Mouse (Mus musculus) embryonic facial prominence, embryonic 13.5 days (tissue): ENCODE data around the gene Cmip. TPM values are rescaled to one million over a fixed set of nuclear protein-coding genes. Genes with fewer than 3 reads are reported as not detected.

Experiments
- ATAC-seq: fragments of 200-750 bp; cut with Nextera tagmentation; 2 replicates; pipeline ENCODE4 v1.8.0; 2017; ENCODE audit warnings: low read depth; ENCODE audit not compliant: insufficient number of reproducible peaks, insufficient read depth, low FRiP score, low TSS enrichment
- H3K27ac ChIP-seq: fragments of 300-500 bp; sonication (generic); 2 replicates; pipeline ENCODE4 v1.5.1; 2015; ENCODE audit warnings: moderate library complexity, mild to moderate bottlenecking, inconsistent platforms
- H3K27me3 ChIP-seq: fragments of 300-500 bp; sonication (generic); 2 replicates; pipeline ENCODE4 v1.6.1; 2015; ENCODE audit warnings: mild to moderate bottlenecking, inconsistent platforms
- H3K36me3 ChIP-seq: fragments of 300-500 bp; sonication (generic); 2 replicates; pipeline ENCODE4 v1.6.1; 2015; ENCODE audit warnings: mild to moderate bottlenecking, inconsistent platforms
- H3K4me1 ChIP-seq: fragments of 300-500 bp; sonication (generic); 2 replicates; pipeline ENCODE4 v1.6.1; 2015; ENCODE audit warnings: inconsistent platforms
- H3K4me2 ChIP-seq: fragments of 300-500 bp; sonication (generic); 2 replicates; pipeline ENCODE4 v1.6.1; 2015; ENCODE audit warnings: moderate library complexity, mild to moderate bottlenecking, inconsistent platforms
- H3K4me3 ChIP-seq: fragments of 300-500 bp; sonication (generic); 2 replicates; pipeline ENCODE4 v1.5.1; 2015; ENCODE audit warnings: mild to moderate bottlenecking, inconsistent platforms
- H3K9ac ChIP-seq: fragments of 300-500 bp; sonication (generic); 2 replicates; pipeline ENCODE4 v1.6.1; 2015; ENCODE audit warnings: mild to moderate bottlenecking, inconsistent platforms
- H3K9me3 ChIP-seq: fragments of 300-500 bp; sonication (generic); 2 replicates; pipeline ENCODE4 v1.6.1; 2016; ENCODE audit warnings: inconsistent platforms
- WGBS: fragments of 180-500 bp; shearing (Covaris S2); methylation state at CpG from one replicate; pipeline ENCODE4 v1.1.7; 2015; ENCODE audit warnings: mixed read lengths; 5-methylcytosine and 5-hydroxymethylcytosine counted together
- polyA plus RNA-seq: library from polyadenylated mRNA; unstranded; fragments of >200 nt; fragmentation: Nextera tagmentation; extraction: Ambion mirVana; gene quantifications from 2 replicates; pipeline ENCODE4 v1.2.1, GENCODE M21; 2015

Gene Cmip
- polyA plus RNA-seq, 1 experiment from 2014 or later, result 17.7 TPM

GRCm38 (mm10) chr8:117357491-117358467 lies 100.9 kb downstream of the Cmip start:
- H3K27ac ChIP-seq, result no peak overlapping the region
- H3K27me3 ChIP-seq, result no peaks in the 10 kb centered on the region
- H3K4me1 ChIP-seq, result peaks cover 22% of the 10 kb centered on the region
- WGBS, result 91% methylated on average over 16 of the region's 16 CpGs
- no peak overlapping the region for H3K4me2 ChIP-seq
- H3K4me3 ChIP-seq, result no peak overlapping the region
- H3K9me3 ChIP-seq, result no peaks in the 10 kb centered on the region
- ATAC-seq, result no peak
- H3K36me3 ChIP-seq, result peaks cover 9% of the 10 kb centered on the region
- H3K9ac ChIP-seq, result no peak overlapping the region

GRCm38 (mm10) chr8:117360172-117360930 lies 103.5 kb downstream of the Cmip start:
- no peak for ATAC-seq
- no peak overlapping the region for H3K4me2 ChIP-seq
- no peaks in the 10 kb centered on the region for H3K9me3 ChIP-seq
- peaks cover 7% of the 10 kb centered on the region for H3K36me3 ChIP-seq
- H3K4me1 ChIP-seq, result peaks cover 26% of the 10 kb centered on the region
- H3K27ac ChIP-seq, result no peak overlapping the region
- H3K27me3 ChIP-seq, result no peaks in the 10 kb centered on the region
- 93% methylated on average over 3 of the region's 3 CpGs for WGBS
- H3K9ac ChIP-seq, result no peak overlapping the region
- H3K4me3 ChIP-seq, result no peak overlapping the region

GRCm38 (mm10) chr8:117361595-117362437 lies 105.0 kb downstream of the Cmip start:
- Histone ChIP-seq H3K27ac (no peak overlapping the region), H3K4me1 (peaks cover 22% of the 10 kb centered on the region; the same call in 1 of the 2 replicates), H3K9ac (no peak overlapping the region), H3K9me3 (no peaks in the 10 kb centered on the region), H3K4me2 (no peak overlapping the region), H3K27me3 (no peaks in the 10 kb centered on the region), H3K36me3 (peaks cover 5% of the 10 kb centered on the region; the same call in 1 of the 2 replicates), H3K4me3 (no peak overlapping the region)
- ATAC-seq, result no peak
- WGBS, result 71% methylated on average over 12 of the region's 12 CpGs

GRCm38 (mm10) chr8:117362438-117362726 lies 105.5 kb downstream of the Cmip start:
- no peak for ATAC-seq
- no peak overlapping the region for H3K9ac ChIP-seq
- 40% methylated on average over 2 of the region's 2 CpGs for WGBS

GRCm38 (mm10) chr8:117363291-117363690 lies 106.4 kb downstream of the Cmip start:
- Histone ChIP-seq H3K9ac (no peak overlapping the region), H3K4me1 (peaks cover 30% of the 10 kb centered on the region), H3K9me3 (no peaks in the 10 kb centered on the region), H3K4me3 (no peak overlapping the region), H3K27ac (no peak overlapping the region), H3K4me2 (no peak overlapping the region), H3K27me3 (no peaks in the 10 kb centered on the region), H3K36me3 (peaks cover 5% of the 10 kb centered on the region; the same call in 1 of the 2 replicates)
- WGBS, result 83% methylated on average over 10 of the region's 10 CpGs
- no peak for ATAC-seq

More at GRCm38 (mm10) chr8:117362438-117362726, 105.5 kb downstream of the Cmip start:
- Histone ChIP-seq H3K36me3 (peaks cover 5% of the 10 kb centered on the region; the same call in 1 of the 2 replicates), H3K27me3 (no peaks in the 10 kb centered on the region), H3K4me1 (peaks cover 25% of the 10 kb centered on the region), H3K4me3 (no peak overlapping the region), H3K27ac (no peak overlapping the region), H3K4me2 (no peak overlapping the region), H3K9me3 (no peaks in the 10 kb centered on the region)

- peaks cover 36% of the 10 kb centered on the region for H3K4me1 ChIP-seq
- no peak overlapping the region for H3K4me3 ChIP-seq
- H3K27me3 ChIP-seq, result no peaks in the 10 kb centered on the region
- H3K4me2 ChIP-seq, result no peak overlapping the region
- no peak overlapping the region for H3K27ac ChIP-seq
- no peak for ATAC-seq
- no peaks in the 10 kb centered on the region for H3K36me3 ChIP-seq
- H3K9me3 ChIP-seq, result no peaks in the 10 kb centered on the region
- H3K9ac ChIP-seq, result no peak overlapping the region
- WGBS, result 88% methylated on average over 19 of the region's 19 CpGs
Observed at GRCm38 (mm10) chr8:117364374-117365160, 107.7 kb downstream of the Cmip start.

- H3K9ac ChIP-seq, result no peak overlapping the region
- peaks cover 54% of the 10 kb centered on the region for H3K4me1 ChIP-seq
- H3K27ac ChIP-seq, result no peak overlapping the region
- H3K36me3 ChIP-seq, result no peaks in the 10 kb centered on the region
- H3K9me3 ChIP-seq, result no peaks in the 10 kb centered on the region
- ATAC-seq, result no peak
- H3K4me3 ChIP-seq, result no peak overlapping the region
- no peaks in the 10 kb centered on the region for H3K27me3 ChIP-seq
- 55% methylated on average over 7 of the region's 7 CpGs for WGBS
- H3K4me2 ChIP-seq, result no peak overlapping the region
Observed at GRCm38 (mm10) chr8:117366475-117366874, 109.6 kb downstream of the Cmip start.

GRCm38 (mm10) chr8:117367441-117367840 lies 110.6 kb downstream of the Cmip start:
- H3K9ac ChIP-seq, result 0 out of 2 replicates have a peak overlapping the region, but pooled peaks have one; percentile 6
- no peaks in the 10 kb centered on the region for H3K36me3 ChIP-seq
- H3K4me2 ChIP-seq, result no peak overlapping the region
- H3K27ac ChIP-seq, result no peak overlapping the region
- ATAC-seq, result no peak
- no peaks in the 10 kb centered on the region for H3K9me3 ChIP-seq
- no peaks in the 10 kb centered on the region for H3K27me3 ChIP-seq
- H3K4me1 ChIP-seq, result peaks cover 56% of the 10 kb centered on the region
- no peak overlapping the region for H3K4me3 ChIP-seq
- WGBS, result 80% methylated on average over 8 of the region's 8 CpGs

- Histone ChIP-seq H3K4me2 (no peak overlapping the region), H3K4me1 (peaks cover 55% of the 10 kb centered on the region), H3K27ac (no peak overlapping the region), H3K36me3 (no peaks in the 10 kb centered on the region), H3K27me3 (no peaks in the 10 kb centered on the region), H3K4me3 (no peak overlapping the region), H3K9ac (no peak overlapping the region), H3K9me3 (no peaks in the 10 kb centered on the region)
- ATAC-seq, result no peak
- WGBS, result 89% methylated on average over 8 of the region's 8 CpGs
Observed at GRCm38 (mm10) chr8:117368781-117369180, 111.9 kb downstream of the Cmip start.

GRCm38 (mm10) chr8:117370009-117370408 lies 113.1 kb downstream of the Cmip start:
- no peak for ATAC-seq
- H3K4me1 ChIP-seq, result peaks cover 55% of the 10 kb centered on the region
- WGBS, result 56% methylated on average over 8 of the region's 8 CpGs
- no peak overlapping the region for H3K9ac ChIP-seq
- peak overlapping the region; percentile 4; the same call in 1 of the 2 replicates for H3K27ac ChIP-seq
- H3K36me3 ChIP-seq, result no peaks in the 10 kb centered on the region
- no peak overlapping the region for H3K4me2 ChIP-seq
- H3K4me3 ChIP-seq, result no peak overlapping the region
- no peaks in the 10 kb centered on the region for H3K27me3 ChIP-seq
- H3K9me3 ChIP-seq, result no peaks in the 10 kb centered on the region
